ENCODE assay signal across 23 mouse cellular contexts in the genomic region with DNA sequence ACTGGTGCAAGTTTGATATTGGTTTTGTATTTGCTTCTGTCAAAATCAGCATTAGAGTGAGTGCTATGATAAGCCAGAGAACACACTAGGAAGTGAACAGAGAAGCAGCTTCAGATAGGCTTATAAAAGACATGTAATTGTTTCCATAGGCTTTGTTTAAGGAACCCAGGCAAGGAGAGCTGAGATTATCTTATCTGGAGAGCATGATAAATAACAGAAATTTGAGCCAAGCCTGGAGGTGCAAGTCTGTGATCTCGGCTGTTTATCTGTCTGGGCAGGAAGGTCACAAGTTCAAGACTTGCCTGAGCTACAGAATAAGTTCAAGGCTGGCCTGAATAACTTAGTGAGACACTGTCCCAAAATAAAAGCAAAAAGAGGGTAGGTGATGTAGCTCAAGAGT. TPM values are rescaled to one million over a fixed set of nuclear protein-coding genes. Genes with fewer than 3 reads are reported as not detected.
DNase-seq lines count a peak whose midpoint lies in the region; ATAC-seq and TF ChIP-seq lines count a peak whose summit lies in the region.
"Had no signal": no experiment of that assay in that cellular context is flagged by ENCODE, and none has a peak within 500 bp of the region (broad histone marks: within the 10 kb centered on the region; RNA-seq: fewer than 3 reads in every experiment).

No protein-coding gene starts in this region.

- H3K4me2 ChIP-seq in intestine, postnatal 0 days (replicated peaks; ENCODE audit: low read depth), result no peak overlapping the region
- H3K4me2 ChIP-seq: embryonic facial prominence, embryonic 13.5 days; embryonic facial prominence, embryonic 15.5 days; forebrain, embryonic 12.5 days had no signal

- H3K36me3 ChIP-seq in intestine, postnatal 0 days (ENCODE audit: control insufficient read depth, insufficient read depth), result no peaks in the 10 kb centered on the region; the same call in 1 of the 2 replicates
- H3K36me3 ChIP-seq: embryonic facial prominence, embryonic 13.5 days; embryonic facial prominence, embryonic 15.5 days; forebrain, embryonic 10.5 days; forebrain, embryonic 12.5 days had no signal

- no peak for TF ChIP-seq CTCF in intestine, postnatal 0 days (IDR thresholded peaks at IDR 0.05; ENCODE audit: low read depth)

- no peaks in the 10 kb centered on the region for H3K27me3 ChIP-seq in intestine, postnatal 0 days (replicated peaks; ENCODE audit: control insufficient read depth, insufficient read depth, low read length)
- H3K27me3 ChIP-seq: embryonic facial prominence, embryonic 13.5 days; embryonic facial prominence, embryonic 15.5 days; forebrain, embryonic 12.5 days had no signal

- ATAC-seq in megakaryocyte-erythroid progenitor cell, adult 5-6 weeks (replicated peaks; ENCODE audit: low FRiP score, low TSS enrichment, poor library complexity, severe bottlenecking), result 0 out of 2 replicates have a peak, but pooled peaks have one; percentile 26
- no peak for ATAC-seq in intestine, postnatal 0 days
- ATAC-seq: forebrain, embryonic 14.5 days; forebrain, embryonic 16.5 days had no signal

- WGBS in intestine, postnatal 0 days, result 21% methylated on average over 1 of the region's 1 CpGs

- no peaks in the 10 kb centered on the region for H3K9me3 ChIP-seq in intestine, postnatal 0 days (ENCODE audit: control insufficient read depth)
- H3K9me3 ChIP-seq: embryonic facial prominence, embryonic 13.5 days; embryonic facial prominence, embryonic 15.5 days; forebrain, embryonic 10.5 days; forebrain, embryonic 12.5 days had no signal

- H3K27ac ChIP-seq in intestine, postnatal 0 days (ENCODE audit: low read depth, low read length), result no peak overlapping the region
- H3K27ac ChIP-seq: embryonic facial prominence, embryonic 13.5 days; embryonic facial prominence, embryonic 15.5 days; forebrain, embryonic 10.5 days; forebrain, embryonic 12.5 days had no signal

- no peak overlapping the region for H3K4me3 ChIP-seq in intestine, postnatal 0 days (ENCODE audit: low read depth, low read length)
- H3K4me3 ChIP-seq: embryonic facial prominence, embryonic 13.5 days; embryonic facial prominence, embryonic 15.5 days; erythroblast, embryonic 14.5 days; forebrain, embryonic 10.5 days; forebrain, embryonic 12.5 days had no signal

- no peak overlapping the region for H3K9ac ChIP-seq in intestine, postnatal 0 days (ENCODE audit: low read depth, low read length)
- H3K9ac ChIP-seq: embryonic facial prominence, embryonic 13.5 days; embryonic facial prominence, embryonic 15.5 days; forebrain, embryonic 12.5 days had no signal

- no peaks in the 10 kb centered on the region for H3K4me1 ChIP-seq in intestine, postnatal 0 days (replicated peaks; ENCODE audit: control insufficient read depth, insufficient read depth, low read length)

- DNase-seq in 416B (ENCODE audit: low read depth), result peak; percentile 10
- peak; percentile 10 for DNase-seq in MEL-GATA-1-ER (ENCODE audit: extremely low read depth, low read depth)
- no peak for DNase-seq in right cerebral cortex, postnatal 25 days
- DNase-seq: adrenal gland, adult 2 months; adrenal gland, postnatal 10 days; adrenal gland, postnatal 25 days; cerebellum, adult 11 months; cerebellum, adult 18-20 months; cerebellum, adult 8-10 months; cerebellum, adult 9-11 months; cerebellum, postnatal 14 days; cerebellum, postnatal 36 days; embryo, embryonic 11 days had no signal

RNA-seq across cellular contexts. Expression of gene Tbx15, which starts 31.8 kb away (rescaled TPM):
- total RNA-seq in megakaryocyte-erythroid progenitor cell, adult 5-6 weeks (2014; fragmentation: Nextera tagmentation), result not detected in 2 replicates
- not detected in 2 replicates for total RNA-seq in megakaryocyte-erythroid progenitor cell, adult 5-6 weeks (2017)
- 0.04 TPM in 1 of 2 replicates, not detected in the other for polyA plus RNA-seq in intestine, postnatal 0 days (2015; fragmentation: Nextera tagmentation; extraction: Ambion mirVana)
- total RNA-seq: common myeloid progenitor, adult 5-6 weeks had no signal
- polyA plus RNA-seq: erythroblast, embryonic 14.5 days had no signal
